Mouse (Mus musculus): ENCODE results near the gene Olfr926. TPM values are rescaled to one million over a fixed set of nuclear protein-coding genes. Genes with fewer than 3 reads are reported as not detected.
"Not testable (repeated sequence)": the region's sequence is repeated elsewhere in the genome, so short reads cannot be mapped to it uniquely, and the experiment has no call there.

Olfr926 gene
- total RNA-seq (2018; cell fraction: chromatin; rRNA removed) = not detected
- not detected for total RNA-seq (2018; cell fraction: cytosol; rRNA removed)
- total RNA-seq (2018; cell fraction: nucleus; rRNA removed) = not detected
- not detected in 3 replicates for polyA plus RNA-seq (2018)

DNA sequence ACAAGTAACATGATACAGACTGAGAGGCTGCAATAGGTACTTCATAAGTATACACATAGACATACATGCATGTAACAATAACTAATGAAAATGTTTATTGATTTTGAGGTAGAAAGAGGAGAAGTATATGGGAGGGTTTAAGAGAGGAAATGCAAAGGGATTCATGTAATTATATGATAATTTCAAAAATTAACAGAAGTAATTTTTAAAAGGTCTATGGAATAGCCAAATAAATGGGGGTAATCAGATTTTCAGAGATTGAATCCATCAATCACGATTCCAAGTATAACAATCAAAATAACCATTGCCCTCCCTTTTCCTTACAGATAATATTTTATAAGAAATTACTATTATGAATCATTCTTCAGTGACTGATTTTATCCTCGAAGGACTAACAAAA is at the start of gene Olfr926:
Olfr926 (plus strand) TSS at position 301 of the 400 bp plus-strand sequence.
- no peaks in the 10 kb centered on the region for H3K36me3 ChIP-seq (ENCODE audit: inconsistent target)
- H3K79me2 ChIP-seq (ENCODE audit: inconsistent target) = no peaks in the 10 kb centered on the region
- no peak within 1 kb of the TSS for H3K27ac ChIP-seq
- 67% methylated on average over 2 of the region's 2 CpGs for WGBS (ENCODE audit: missing documents)
- H3K4me3 ChIP-seq (ENCODE audit: inconsistent target) = no peak within 1 kb of the TSS

DNA sequence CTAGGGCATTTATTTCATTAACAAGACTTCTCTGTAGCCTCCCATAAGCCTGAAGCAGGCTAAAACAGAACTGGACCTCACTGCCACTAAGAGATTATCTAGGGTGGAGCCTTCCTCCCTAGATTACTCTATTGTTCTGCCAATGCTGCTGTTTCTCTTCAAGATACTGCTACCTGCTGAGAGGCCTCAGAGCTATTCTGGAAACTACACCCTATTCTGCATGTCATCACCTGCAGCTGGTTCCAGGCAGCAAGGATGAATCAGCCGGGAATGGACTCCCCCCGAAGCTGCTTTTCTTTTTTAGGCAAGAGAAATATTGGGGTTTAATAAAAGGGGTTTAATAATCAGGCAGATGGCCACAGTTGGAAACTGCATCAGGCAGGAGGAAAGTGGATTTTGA is 43.9 kb upstream of the Olfr926 start:
- no peak overlapping the region for H3K4me3 ChIP-seq (ENCODE audit: inconsistent target)
- H3K27ac ChIP-seq = no peak overlapping the region
- H3K79me2 ChIP-seq (ENCODE audit: inconsistent target) = no peaks in the 10 kb centered on the region
- 84% methylated on average over 2 of the region's 2 CpGs for WGBS (ENCODE audit: missing documents)
- no peaks in the 10 kb centered on the region for H3K36me3 ChIP-seq (ENCODE audit: inconsistent target)

DNA sequence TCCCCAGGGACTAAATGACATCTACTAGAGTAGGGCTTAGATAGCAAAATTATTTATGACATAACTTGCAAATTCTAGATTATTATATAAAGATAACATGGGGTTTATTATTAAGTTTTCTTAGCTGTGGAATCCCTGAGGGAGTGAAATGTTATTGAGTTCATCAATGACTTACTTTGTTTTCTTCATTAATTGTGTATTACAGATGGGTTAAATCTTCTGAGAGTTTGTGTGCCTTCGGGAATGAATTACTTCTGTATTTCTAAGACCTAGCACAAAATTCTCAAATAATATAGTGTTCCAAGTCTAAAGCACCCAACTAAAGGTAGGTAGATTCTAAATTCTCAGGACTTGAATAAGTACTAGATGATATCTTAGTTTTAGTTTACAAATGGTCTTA is 32.8 kb upstream of the Olfr926 start, which contains the start of gene Olfr924:
Olfr924 (plus strand) TSS at position 301 of the 400 bp plus-strand sequence.
- Histone ChIP-seq H3K79me2 (ENCODE audit: inconsistent target) (no peaks in the 10 kb centered on the region), H3K4me3 (ENCODE audit: inconsistent target) (no peak within 1 kb of the TSS), H3K27ac (no peak within 1 kb of the TSS), H3K36me3 (ENCODE audit: inconsistent target) (no peaks in the 10 kb centered on the region)
- WGBS (ENCODE audit: missing documents) = 93% methylated on average over 1 of the region's 1 CpGs

DNA sequence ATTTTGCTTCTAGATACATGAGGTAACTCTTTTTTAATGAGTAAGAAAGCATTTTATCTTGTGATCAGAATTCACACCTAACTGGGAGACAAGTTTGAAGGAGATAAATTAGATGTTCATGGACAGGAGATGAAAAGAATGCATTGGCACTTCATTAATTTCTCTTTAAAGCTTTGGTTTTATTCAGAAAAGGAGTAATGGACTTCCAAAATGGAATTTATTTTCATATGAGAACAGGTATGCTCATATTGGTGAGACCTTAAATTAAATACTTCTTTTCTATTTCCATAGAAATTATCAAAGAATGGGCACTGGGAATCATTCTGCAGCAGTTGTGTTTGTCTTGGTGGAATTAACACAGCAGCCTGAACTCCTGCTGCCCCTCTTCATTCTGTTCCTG is 22.2 kb upstream of the Olfr926 start, which contains the start of gene Olfr26:
Olfr26 (plus strand) TSS at position 301 of the 400 bp plus-strand sequence.
- H3K79me2 ChIP-seq (ENCODE audit: inconsistent target) = no peaks in the 10 kb centered on the region
- no peak within 1 kb of the TSS for H3K27ac ChIP-seq
- H3K4me3 ChIP-seq (ENCODE audit: inconsistent target) = no peak within 1 kb of the TSS
- no peaks in the 10 kb centered on the region for H3K36me3 ChIP-seq (ENCODE audit: inconsistent target)

DNA sequence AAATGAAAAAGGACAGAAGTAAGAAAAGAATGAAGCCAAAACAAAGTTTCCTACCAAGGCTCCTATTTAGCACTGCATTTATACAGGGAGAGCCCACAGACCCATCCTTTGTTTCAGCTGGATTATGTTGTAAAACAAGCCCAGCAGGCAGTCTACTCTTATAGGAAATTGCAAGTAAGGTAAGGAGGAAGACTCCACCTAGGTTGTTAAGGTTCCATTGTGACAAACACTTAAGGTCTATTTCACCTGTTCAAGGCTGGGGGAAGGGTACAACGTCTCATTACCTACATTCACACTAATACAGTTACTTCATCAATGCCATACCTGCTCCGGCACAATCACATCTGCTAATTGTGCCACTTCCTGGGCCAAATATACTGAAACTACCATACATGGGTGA is 2.0 kb upstream of the Olfr926 start:
- not testable (repeated sequence) for H3K27ac ChIP-seq; H3K36me3 ChIP-seq (ENCODE audit: inconsistent target); H3K4me3 ChIP-seq (ENCODE audit: inconsistent target); H3K79me2 ChIP-seq (ENCODE audit: inconsistent target)
- 58% methylated on average over 2 of the region's 2 CpGs for WGBS (ENCODE audit: missing documents)

Other genes starting within 250 kb of the Olfr926 start
- not detected in 3 replicates for gene Olfr916, start 217.3 kb upstream of the Olfr926 start, polyA plus RNA-seq (2018)
- not detected in 3 replicates for gene Olfr917, start 211.3 kb upstream of the Olfr926 start, polyA plus RNA-seq (2018)
- not detected in 3 replicates for gene Olfr918, start 202.5 kb upstream of the Olfr926 start, polyA plus RNA-seq (2018)
- not detected in 3 replicates for gene Olfr919, start 173.5 kb upstream of the Olfr926 start, polyA plus RNA-seq (2018)
- 114 to 137 TPM (median 132 TPM) in 3 replicates for gene Vwa5a, start 158.9 kb upstream of the Olfr926 start, polyA plus RNA-seq (2018)
- 0.06 to 0.48 TPM (median 0.29 TPM) in 3 replicates for gene Olfr920, start 124.8 kb upstream of the Olfr926 start, polyA plus RNA-seq (2018)
- gene Olfr921, start 104.1 kb upstream of the Olfr926 start, polyA plus RNA-seq (2018) = not detected in 3 replicates
- gene Olfr922, start 62.5 kb upstream of the Olfr926 start, polyA plus RNA-seq (2018) = not detected in 3 replicates
- gene Olfr923, start 50.6 kb upstream of the Olfr926 start, polyA plus RNA-seq (2018) = not detected in 3 replicates
- gene Olfr924, start 32.7 kb upstream of the Olfr926 start, polyA plus RNA-seq (2018) = not detected in 3 replicates
- not detected in 3 replicates for gene Olfr26, start 22.1 kb upstream of the Olfr926 start, polyA plus RNA-seq (2018)
- gene Olfr930, start 52.7 kb downstream of the Olfr926 start, polyA plus RNA-seq (2018) = not detected in 3 replicates
- gene Olfr933, start 95.2 kb downstream of the Olfr926 start, polyA plus RNA-seq (2018) = not detected in 3 replicates
- gene Olfr934, start 111.2 kb downstream of the Olfr926 start, polyA plus RNA-seq (2018) = not detected in 3 replicates
- not detected in 3 replicates for gene Olfr935, start 122.6 kb downstream of the Olfr926 start, polyA plus RNA-seq (2018)
- gene Olfr146, start 146.3 kb downstream of the Olfr926 start, polyA plus RNA-seq (2018) = not detected in 3 replicates
- gene Olfr937, start 187.8 kb downstream of the Olfr926 start, polyA plus RNA-seq (2018) = not detected in 3 replicates
- gene Olfr938, start 201.8 kb downstream of the Olfr926 start, polyA plus RNA-seq (2018) = not detected in 3 replicates

Data from macrophage (primary cell).